Mouse (Mus musculus) megakaryocyte, embryonic 14.5 days (primary cell): ENCODE results near the gene Clmp. TPM values are rescaled to one million over a fixed set of nuclear protein-coding genes. Genes with fewer than 3 reads are reported as not detected.
A peak's percentile ranks its signal among the peaks of the same experiment; 100 is the strongest.

Experiments used
- H3K27me3 ChIP-seq: replicated peaks from 2 replicates; pipeline ENCODE3; 2012; ENCODE audit warnings: inconsistent platforms
- H3K36me3 ChIP-seq: replicated peaks from 2 replicates; pipeline ENCODE3; 2012; ENCODE audit warnings: low read length, inconsistent platforms, mixed read lengths
- H3K4me1 ChIP-seq: 2 replicates; pipeline ENCODE4 v1.6.1; 2012; ENCODE audit warnings: inconsistent platforms
- H3K4me3 ChIP-seq: replicated peaks from 2 replicates; pipeline ENCODE3; 2012; ENCODE audit warnings: moderate library complexity, mild to moderate bottlenecking, inconsistent platforms
- H3K9me3 ChIP-seq: 2 replicates; pipeline ENCODE4 v1.6.1; 2012; ENCODE audit warnings: inconsistent platforms
- FLI1 ChIP-seq: IDR thresholded peaks from 2 replicates; pipeline ENCODE4 v1.6.1; 2012; ENCODE audit warnings: low read length, inconsistent platforms, mixed read lengths
- GATA1 ChIP-seq: IDR thresholded peaks from 3 replicates; pipeline ENCODE4 v1.6.1; 2012; ENCODE audit warnings: mixed read lengths, low read length, inconsistent platforms, borderline replicate concordance
- polyA plus RNA-seq: library from polyadenylated mRNA; stranded (reverse); fragments of >175 nt; gene quantifications from 2 replicates; pipeline ENCODE4 v1.2.3, GENCODE M21; 2012; ENCODE audit warnings: low replicate concordance; ENCODE audit not compliant: insufficient read depth

Gene Clmp
- polyA plus RNA-seq, 1 experiment: 1.1 TPM

- no peaks in the 10 kb centered on the region for H3K9me3 ChIP-seq
- H3K4me1 ChIP-seq: peaks cover 8% of the 10 kb centered on the region; the same call in 1 of the 2 replicates
- no peaks in the 10 kb centered on the region for H3K36me3 ChIP-seq
- TF ChIP-seq GATA1 (no peak), FLI1 (no peak)
- H3K4me3 ChIP-seq: peak overlapping the region; percentile 71
- H3K27me3 ChIP-seq: peaks cover 32% of the 10 kb centered on the region
Measured at GRCm38 (mm10) chr9:40730302-40730700, 44.5 kb downstream of the Clmp start.

- Histone ChIP-seq H3K27me3 (peaks cover 34% of the 10 kb centered on the region), H3K36me3 (no peaks in the 10 kb centered on the region), H3K4me3 (peak overlapping the region; percentile 71), H3K9me3 (no peaks in the 10 kb centered on the region), H3K4me1 (peaks cover 8% of the 10 kb centered on the region; the same call in 1 of the 2 replicates)
- TF ChIP-seq GATA1 (no peak), FLI1 (no peak)
Measured at GRCm38 (mm10) chr9:40730701-40731590, 45.2 kb downstream of the Clmp start.

- no peak for TF ChIP-seq FLI1
- TF ChIP-seq GATA1: no peak
- H3K9me3 ChIP-seq: no peaks in the 10 kb centered on the region
Measured at GRCm38 (mm10) chr9:40731591-40732048, 45.9 kb downstream of the Clmp start.

GRCm38 (mm10) chr9:40732302-40732701, 46.5 kb downstream of the Clmp start:
- H3K4me1 ChIP-seq: peaks cover 8% of the 10 kb centered on the region; the same call in 1 of the 2 replicates
- TF ChIP-seq FLI1: no peak
- TF ChIP-seq GATA1: no peak

More at GRCm38 (mm10) chr9:40731591-40732048, 45.9 kb downstream of the Clmp start:
- Histone ChIP-seq H3K4me1 (peaks cover 8% of the 10 kb centered on the region; the same call in 1 of the 2 replicates), H3K4me3 (no peak overlapping the region), H3K27me3 (peaks cover 37% of the 10 kb centered on the region), H3K36me3 (no peaks in the 10 kb centered on the region)

GRCm38 (mm10) chr9:40737117-40737516, 51.4 kb downstream of the Clmp start:
- Histone ChIP-seq H3K4me1 (no peaks in the 10 kb centered on the region), H3K9me3 (no peaks in the 10 kb centered on the region), H3K27me3 (peaks cover 15% of the 10 kb centered on the region), H3K36me3 (no peaks in the 10 kb centered on the region), H3K4me3 (no peak overlapping the region)
- TF ChIP-seq FLI1 (no peak), GATA1 (no peak)

More at GRCm38 (mm10) chr9:40732302-40732701, 46.5 kb downstream of the Clmp start:
- no peak overlapping the region for H3K4me3 ChIP-seq
- no peaks in the 10 kb centered on the region for H3K9me3 ChIP-seq
- no peaks in the 10 kb centered on the region for H3K36me3 ChIP-seq
- peaks cover 35% of the 10 kb centered on the region for H3K27me3 ChIP-seq

- Histone ChIP-seq H3K27me3 (peaks cover 30% of the 10 kb centered on the region), H3K36me3 (no peaks in the 10 kb centered on the region), H3K4me3 (peak overlapping the region; percentile 50), H3K9me3 (no peaks in the 10 kb centered on the region), H3K4me1 (peaks cover 25% of the 10 kb centered on the region)
- TF ChIP-seq GATA1 (no peak), FLI1 (no peak)
Measured at GRCm38 (mm10) chr9:40743525-40744034, 57.8 kb downstream of the Clmp start.

- peaks cover 31% of the 10 kb centered on the region for H3K27me3 ChIP-seq
- TF ChIP-seq GATA1: no peak
Measured at GRCm38 (mm10) chr9:40744233-40744632, 58.5 kb downstream of the Clmp start.

GRCm38 (mm10) chr9:40746796-40747195, 61.0 kb downstream of the Clmp start:
- H3K4me3 ChIP-seq: no peak overlapping the region
- peaks cover 28% of the 10 kb centered on the region for H3K27me3 ChIP-seq
- TF ChIP-seq FLI1: no peak
- no peak for TF ChIP-seq GATA1
- H3K4me1 ChIP-seq: peaks cover 25% of the 10 kb centered on the region
- H3K36me3 ChIP-seq: no peaks in the 10 kb centered on the region
- no peaks in the 10 kb centered on the region for H3K9me3 ChIP-seq

More at GRCm38 (mm10) chr9:40744233-40744632, 58.5 kb downstream of the Clmp start:
- peak overlapping the region; percentile 59 for H3K4me3 ChIP-seq
- peaks cover 25% of the 10 kb centered on the region for H3K4me1 ChIP-seq
- no peaks in the 10 kb centered on the region for H3K36me3 ChIP-seq
- no peaks in the 10 kb centered on the region for H3K9me3 ChIP-seq

GRCm38 (mm10) chr9:40747249-40747648, 61.5 kb downstream of the Clmp start:
- H3K27me3 ChIP-seq: peaks cover 28% of the 10 kb centered on the region
- TF ChIP-seq GATA1 (no peak), FLI1 (no peak)
- H3K4me1 ChIP-seq: peaks cover 25% of the 10 kb centered on the region

More at GRCm38 (mm10) chr9:40747249-40747648, 61.5 kb downstream of the Clmp start:
- Histone ChIP-seq H3K9me3 (no peaks in the 10 kb centered on the region), H3K36me3 (no peaks in the 10 kb centered on the region), H3K4me3 (no peak overlapping the region)
